Mouse (Mus musculus) E14TG2a.4 (cell line): ENCODE measurements around the gene Polr2a.

Source experiments
- CTCF ChIP-seq: conservative IDR thresholded peaks from 2 replicates; pipeline ENCODE4 v1.5.1; 2014; ENCODE audit warnings: low read length
- NANOG ChIP-seq: IDR thresholded peaks from 2 replicates; pipeline ENCODE4 v1.6.1; 2014; ENCODE audit warnings: borderline replicate concordance, low read length, mixed read lengths
- POU5F1 ChIP-seq: IDR thresholded peaks from 2 replicates; pipeline ENCODE4 v1.6.1; 2014; ENCODE audit warnings: low read length, borderline replicate concordance

- TF ChIP-seq CTCF (no peak), NANOG (no peak), POU5F1 (no peak)
Measured at GRCm38 (mm10) chr11:69720852-69721251, 37.6 kb downstream of the Polr2a start.
